Mouse (Mus musculus) large intestine, adult 2 months (tissue): ENCODE measurements around the gene Dennd4a. TPM values are rescaled to one million over a fixed set of nuclear protein-coding genes. Genes with fewer than 3 reads are reported as not detected.

Experiments used
- DNase-seq: peaks from one replicate; pipeline ENCODE4 v3.0.0-alpha.2; 2012; ENCODE audit warnings: low read depth, low spot score
- WGBS: fragments of 180-500 bp; shearing (Covaris S2); methylation state at CpG from one replicate; pipeline ENCODE4 v1.1.7; 2018; 5-methylcytosine and 5-hydroxymethylcytosine counted together
- polyA plus RNA-seq: library from polyadenylated mRNA; depleted of rRNA; stranded (reverse); fragments of >200 nt; gene quantifications from 2 replicates; pipeline ENCODE4 v1.2.3, GENCODE M21; 2012; rRNA removed

The Dennd4a gene
- polyA plus RNA-seq, 1 experiment = 3.5 TPM

DNA sequence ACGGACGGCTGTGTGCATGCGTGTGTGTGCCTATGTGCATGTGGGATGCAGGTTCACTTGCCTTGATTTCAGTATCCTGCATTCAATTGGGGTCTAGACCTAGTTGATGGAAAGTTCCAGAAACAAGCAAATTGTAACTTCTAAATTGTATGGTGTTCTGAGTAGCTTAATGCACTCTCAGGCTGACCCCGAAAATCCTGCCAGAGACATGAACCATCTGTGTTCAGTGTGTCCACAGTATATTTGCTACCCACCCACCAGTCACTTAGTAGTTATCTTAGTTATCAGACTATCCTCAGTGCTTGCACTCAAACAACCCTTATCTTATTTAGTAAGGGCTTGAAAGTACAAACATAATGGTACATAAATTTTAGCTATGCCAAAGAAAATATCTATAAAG, 130.5 kb downstream of the Dennd4a start:
- 81% methylated on average over 4 of the region's 4 CpGs for WGBS
- DNase-seq = no peak

DNA sequence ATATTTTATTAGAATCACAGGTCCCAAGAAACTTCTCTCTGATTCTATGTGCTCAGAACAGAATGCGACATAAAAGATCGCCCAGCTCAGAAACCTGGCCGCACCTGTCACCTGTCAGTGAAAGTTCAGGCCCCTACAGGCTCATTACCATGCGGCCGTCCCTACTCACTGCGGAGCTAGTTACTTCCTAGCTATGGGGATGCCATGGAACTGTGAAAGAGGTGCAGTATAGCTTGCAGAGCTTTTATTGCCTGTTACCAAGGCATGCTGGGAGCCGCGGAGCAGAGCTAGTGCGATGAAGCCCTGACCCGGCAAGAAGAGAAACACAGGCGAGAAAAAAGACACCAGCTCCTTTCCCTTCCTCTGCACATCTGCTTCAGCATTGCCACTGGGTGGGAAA, 132.9 kb downstream of the Dennd4a start:
- 17% methylated on average over 11 of the region's 11 CpGs for WGBS
- no peak for DNase-seq

GRCm38 (mm10) chr9:64947483-64948095, 136.4 kb downstream of the Dennd4a start:
- WGBS = 88% methylated on average over 9 of the region's 9 CpGs
- DNase-seq = no peak

- DNase-seq = no peak
- 47% methylated on average over 11 of the region's 11 CpGs for WGBS
Measured at GRCm38 (mm10) chr9:64951161-64951657, 140.1 kb downstream of the Dennd4a start, which contains the start of gene Slc24a1. Gene Slc24a1, minus strand, starts transcription at chr9:64951607.

DNA sequence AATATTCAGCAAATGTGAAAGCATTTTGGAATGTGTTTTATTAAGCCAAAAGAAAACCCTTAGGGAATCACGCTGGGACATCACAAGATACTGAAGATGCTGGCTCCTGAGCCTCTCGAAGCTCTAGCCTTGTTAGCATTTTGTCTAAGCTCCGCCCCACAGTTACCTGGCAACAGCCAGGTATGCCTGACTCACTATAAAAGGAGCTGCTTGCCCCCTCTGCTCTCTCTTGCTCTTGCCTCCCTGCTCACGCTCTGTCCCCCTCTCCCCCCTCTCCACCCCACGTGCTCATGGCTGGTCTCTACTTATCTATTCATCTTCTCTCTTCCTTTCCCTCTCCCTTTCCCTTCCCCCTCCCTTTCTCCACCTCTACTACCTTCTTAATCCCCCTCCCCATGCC, 140.9 kb downstream of the Dennd4a start:
- WGBS = 27% methylated on average over 5 of the region's 5 CpGs

DNA sequence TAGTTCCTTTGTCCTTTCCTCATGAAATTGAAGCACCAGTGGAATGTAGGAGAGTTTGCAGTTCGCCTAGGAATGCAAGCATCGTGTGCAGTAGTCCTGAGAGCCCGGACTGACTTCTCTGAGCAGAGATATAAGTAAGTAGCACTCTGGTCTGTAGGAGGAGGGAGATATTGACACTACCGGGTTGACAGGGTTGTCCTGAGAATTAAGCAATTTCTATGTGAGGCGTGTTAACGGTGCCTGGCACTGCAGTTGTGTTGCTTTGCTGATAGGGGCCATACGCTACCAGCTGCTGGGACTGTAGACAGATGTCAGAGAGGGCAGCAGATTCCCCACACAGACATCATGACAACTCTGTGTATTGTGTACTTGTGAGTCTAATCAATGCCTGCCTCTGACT, 142.1 kb downstream of the Dennd4a start:
- DNase-seq = no peak
- 38% methylated on average over 7 of the region's 7 CpGs for WGBS

More for the DNA sequence above, 140.9 kb downstream of the Dennd4a start:
- DNase-seq = no peak

- WGBS = 7% methylated on average over 12 of the region's 12 CpGs
- no peak for DNase-seq
Measured at GRCm38 (mm10) chr9:64956337-64956736, 145.2 kb downstream of the Dennd4a start.

DNA sequence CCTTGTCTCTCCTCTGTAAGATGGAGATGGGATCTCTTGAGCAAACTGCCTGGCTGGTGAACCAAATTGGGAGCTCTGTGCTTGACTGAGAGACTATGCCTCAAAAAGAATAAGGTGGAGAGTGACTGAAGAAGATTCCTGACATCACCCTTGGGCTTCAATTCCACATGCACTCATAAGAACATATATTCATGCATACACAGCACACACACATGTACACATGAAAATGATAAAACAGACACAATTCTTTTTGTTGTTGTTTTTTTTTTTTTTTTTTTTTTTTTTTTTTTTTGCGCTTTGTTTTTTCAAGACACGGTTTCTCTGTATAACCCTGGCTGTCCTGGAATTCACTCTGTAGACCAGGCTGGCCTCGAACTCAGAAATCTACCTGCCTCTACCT, 146.1 kb downstream of the Dennd4a start:
- 85% methylated on average over 3 of the region's 3 CpGs for WGBS
- no peak for DNase-seq

DNA sequence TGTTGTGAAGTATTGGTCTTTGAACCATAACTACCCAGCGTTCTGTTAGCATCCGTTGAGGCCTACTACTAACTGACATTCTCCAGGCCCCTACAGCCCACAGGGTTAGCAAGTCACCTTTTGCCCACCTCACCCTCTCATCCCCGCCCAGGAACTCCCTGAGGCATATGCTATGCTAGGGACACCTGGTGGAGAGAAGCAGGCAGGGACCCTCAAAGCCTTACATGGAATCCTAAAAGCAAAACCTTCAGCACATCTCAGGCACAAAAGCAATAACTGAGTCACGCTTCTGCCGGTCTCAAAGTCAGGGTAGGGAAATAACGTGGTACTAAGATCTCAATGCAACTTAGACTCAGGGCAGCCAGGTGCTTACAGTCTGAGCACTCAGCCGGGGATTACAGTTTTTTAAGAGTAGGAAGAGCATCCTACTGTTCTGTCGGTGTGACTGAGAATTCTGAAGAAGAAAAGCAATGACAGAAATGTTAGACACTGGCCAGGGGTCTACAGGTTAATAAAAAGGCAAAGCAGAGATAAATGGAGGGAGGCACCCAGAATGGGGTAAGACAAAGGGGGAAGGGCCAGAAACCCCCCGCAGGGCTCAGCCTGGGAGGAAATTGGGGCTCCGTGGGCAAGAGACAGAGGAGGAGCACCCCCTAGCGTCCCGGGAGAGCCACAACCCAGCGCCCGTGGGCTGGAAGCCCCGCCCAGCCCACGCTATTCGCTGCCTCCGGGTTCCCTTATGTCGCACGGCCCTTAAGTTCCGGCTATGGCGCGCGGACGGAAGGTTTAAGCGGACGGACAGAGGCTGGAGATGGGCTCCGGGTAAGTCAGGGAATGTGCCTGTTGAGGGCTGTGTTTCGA, 149.2 kb downstream of the Dennd4a start, which contains the start of gene Ints14:
Gene Ints14, plus strand, starts transcription at position 789 of the 861 bp plus-strand sequence.
- peak; percentile 86 for DNase-seq
- 8% methylated on average over 29 of the region's 29 CpGs for WGBS

- no peak for DNase-seq
- whole genome bisulfite sequencing = 0% methylated on average over 17 of the region's 17 CpGs
Measured at GRCm38 (mm10) chr9:64960978-64961320, 149.8 kb downstream of the Dennd4a start.

Other genes starting within 250 kb of the Dennd4a start
- 174 and 187 TPM in 2 replicates for gene Rab11a, start 73.6 kb upstream of the Dennd4a start, polyA plus RNA-seq
- not detected in 2 replicates for gene Slc24a1, start 140.3 kb downstream of the Dennd4a start, polyA plus RNA-seq
- gene Ints14, start 149.6 kb downstream of the Dennd4a start, polyA plus RNA-seq = 13.5 and 15.6 TPM in 2 replicates
- 28.1 and 32.4 TPM in 2 replicates for gene Hacd3, start 210.4 kb downstream of the Dennd4a start, polyA plus RNA-seq
- gene Dpp8, start 221.1 kb downstream of the Dennd4a start, polyA plus RNA-seq = 30.0 and 41.0 TPM in 2 replicates